Mouse (Mus musculus) megakaryocyte, embryonic 14.5 days (primary cell): Measurements from ENCODE around the gene Col18a1.

Source experiments
- FLI1 ChIP-seq: IDR thresholded peaks from 2 replicates; pipeline ENCODE4 v1.6.1; 2012; ENCODE audit warnings: low read length, inconsistent platforms, mixed read lengths
- GATA1 ChIP-seq: IDR thresholded peaks from 3 replicates; pipeline ENCODE4 v1.6.1; 2012; ENCODE audit warnings: mixed read lengths, low read length, inconsistent platforms, borderline replicate concordance

DNA sequence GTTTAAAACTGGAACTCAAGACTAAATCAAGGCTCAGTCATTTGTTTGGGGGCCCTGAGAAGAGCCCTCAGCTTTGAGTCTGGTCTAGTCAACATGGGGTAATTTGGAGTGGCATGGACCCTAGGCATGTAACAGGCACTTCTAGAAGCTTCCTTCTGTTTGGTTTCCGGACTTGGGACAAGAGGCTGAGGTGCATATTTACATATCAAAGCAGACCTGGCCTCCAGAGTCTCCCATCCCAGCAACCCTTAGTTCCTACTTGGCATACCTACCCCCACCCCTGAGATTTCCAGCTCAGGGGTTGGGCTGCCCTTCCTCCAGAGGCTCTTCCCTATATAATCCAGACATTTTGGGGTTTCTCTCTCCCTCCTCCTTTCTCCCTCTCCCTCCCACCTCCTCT, 20.4 kb downstream of the Col18a1 start:
- TF ChIP-seq GATA1 (no peak), FLI1 (no peak)
